Mouse (Mus musculus) retina, postnatal 1 day (tissue): Measurements from ENCODE around the gene Txndc8.
A peak's percentile ranks its signal among the peaks of the same experiment; 100 is the strongest.

Experiments used
- DNase-seq: peaks from one replicate; pipeline ENCODE4 v3.0.0-alpha.2; 2012

Gene Txndc8

DNA sequence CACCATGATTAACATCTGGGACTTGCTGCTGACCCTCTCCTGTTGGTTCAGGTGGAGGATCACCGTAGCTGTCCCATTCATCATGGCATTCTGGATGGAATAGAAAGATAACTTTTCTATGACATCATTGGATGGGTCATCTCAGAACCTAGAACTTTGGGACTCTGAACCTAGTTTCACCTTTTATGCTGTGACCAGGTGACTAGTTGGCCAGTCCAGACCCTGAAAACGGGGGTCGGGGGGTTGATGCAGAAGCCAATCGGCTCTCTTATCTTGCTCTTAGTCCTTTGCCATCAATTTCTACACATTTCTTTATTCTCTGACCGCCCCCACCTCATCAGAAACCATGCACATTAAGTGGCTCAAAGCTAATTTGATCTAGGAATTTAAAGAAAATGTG, at the start of gene Txndc8:
Gene Txndc8, minus strand, starts transcription at position 101 of the 400 bp plus-strand sequence.
- no peak for DNase-seq

DNA sequence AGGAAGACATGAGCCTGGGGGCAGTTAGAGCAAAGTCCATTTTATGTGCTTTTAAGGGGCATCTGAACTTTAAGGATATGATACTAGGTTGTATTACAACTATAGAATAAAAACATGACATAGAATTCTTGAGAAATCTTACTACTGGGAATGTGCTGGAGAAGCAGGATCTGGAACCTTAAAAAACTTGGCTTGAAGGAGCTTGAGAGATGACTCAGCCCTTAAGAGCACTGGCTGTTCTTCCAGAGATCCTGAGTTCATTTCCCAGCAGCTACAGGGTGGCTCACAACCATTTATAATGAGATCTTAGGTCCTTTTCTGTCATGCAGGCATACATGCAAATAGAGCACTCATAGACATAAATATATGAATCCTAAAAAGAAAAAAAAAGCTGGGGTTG, 46.7 kb upstream of the Txndc8 start:
- DNase-seq: no peak

DNA sequence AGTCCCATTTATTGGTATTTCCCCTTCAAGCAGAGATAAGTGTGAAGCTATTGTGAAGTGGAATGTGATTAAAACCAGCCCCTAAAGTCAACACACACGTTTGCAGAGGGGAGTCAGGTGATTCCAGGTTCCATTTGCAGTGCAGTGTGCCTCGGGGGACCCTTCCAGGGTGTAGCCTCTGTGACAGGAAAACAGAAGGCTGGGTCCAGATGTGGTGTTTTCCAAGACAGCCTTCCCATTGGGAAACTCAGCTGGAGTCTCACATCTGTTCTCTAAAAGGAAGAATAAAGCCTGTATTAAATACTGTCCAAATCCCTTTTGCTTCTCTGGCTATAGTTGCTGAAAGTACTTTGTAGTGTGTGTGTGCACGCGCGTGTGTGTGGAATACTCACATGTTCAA, 45.5 kb upstream of the Txndc8 start:
- DNase-seq: no peak

DNA sequence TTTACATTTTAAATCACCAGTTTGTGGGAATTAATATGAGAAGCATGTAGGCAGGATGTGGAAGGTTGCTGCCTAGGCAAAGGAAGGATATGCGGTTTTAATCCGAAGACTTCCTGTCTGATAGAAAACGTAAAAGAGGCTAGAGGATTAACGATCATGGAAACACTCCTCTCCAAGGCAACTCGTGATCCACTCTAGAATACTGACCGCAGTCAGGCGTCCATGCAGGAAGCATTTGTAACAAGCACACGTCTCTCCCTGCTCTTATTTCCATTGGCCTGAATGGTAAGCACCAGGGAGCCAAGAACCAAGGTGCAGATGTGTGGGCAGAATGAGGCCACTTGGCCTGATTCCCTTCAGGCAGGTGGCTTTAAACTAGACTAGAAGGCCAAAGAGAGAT, 41.8 kb upstream of the Txndc8 start:
- DNase-seq: no peak

DNA sequence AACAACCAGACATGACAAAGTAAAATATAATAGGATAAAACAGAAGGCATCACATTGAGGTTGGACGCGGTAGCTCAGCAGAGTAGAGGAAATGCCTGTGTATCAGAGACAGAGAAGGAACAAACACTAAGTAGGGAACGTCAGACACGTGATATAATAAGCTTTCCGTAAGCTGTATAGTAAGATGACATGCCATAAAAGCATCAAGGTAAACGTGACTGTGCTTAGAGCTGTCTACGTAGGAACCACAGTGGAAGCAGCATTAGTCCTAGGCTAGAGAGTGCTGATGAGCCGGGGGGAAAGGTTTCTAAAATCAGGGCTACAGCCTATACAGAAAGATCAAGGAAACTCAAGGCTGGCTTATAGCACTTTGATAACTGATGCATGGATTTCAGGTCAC, 41.4 kb upstream of the Txndc8 start:
- DNase-seq: no peak

DNA sequence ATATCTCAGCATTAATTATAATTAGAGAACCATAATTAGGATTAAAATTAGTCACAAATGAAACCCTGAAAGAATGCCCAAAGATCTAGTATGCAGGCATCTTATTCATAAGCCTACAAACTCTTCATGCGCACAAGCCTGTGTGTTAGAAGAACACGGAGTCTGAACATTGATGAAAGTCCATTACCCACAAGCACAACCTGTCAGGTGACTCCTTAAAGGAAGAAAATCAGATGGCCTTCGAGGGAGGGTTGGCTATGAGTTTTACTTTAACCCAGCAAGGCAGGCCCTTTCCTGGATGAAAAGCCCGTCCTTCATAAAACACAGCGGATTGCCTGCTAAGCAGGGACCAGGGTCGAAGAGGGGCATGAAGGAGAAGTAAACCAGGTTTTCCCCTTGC, 35.9 kb upstream of the Txndc8 start:
- DNase-seq: no peak

DNA sequence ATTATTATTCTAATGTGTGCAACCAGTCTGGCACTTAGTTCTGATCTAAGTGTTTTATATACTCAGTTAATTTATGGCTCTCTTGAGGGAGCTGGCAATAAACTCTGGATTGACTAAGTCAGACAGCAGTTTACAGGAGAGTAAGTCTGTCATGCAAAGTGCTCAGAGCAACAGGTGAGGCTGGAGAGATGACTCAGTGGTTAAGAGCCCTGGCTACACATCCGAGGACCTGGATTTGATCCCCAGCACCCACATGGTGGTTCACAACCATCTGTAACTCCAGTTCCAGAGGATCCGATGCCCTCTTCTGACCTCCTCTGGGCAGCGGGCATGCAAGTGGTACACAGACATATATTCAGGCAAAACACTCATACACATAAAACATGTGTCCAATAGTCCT, 35.4 kb upstream of the Txndc8 start:
- DNase-seq: no peak

DNA sequence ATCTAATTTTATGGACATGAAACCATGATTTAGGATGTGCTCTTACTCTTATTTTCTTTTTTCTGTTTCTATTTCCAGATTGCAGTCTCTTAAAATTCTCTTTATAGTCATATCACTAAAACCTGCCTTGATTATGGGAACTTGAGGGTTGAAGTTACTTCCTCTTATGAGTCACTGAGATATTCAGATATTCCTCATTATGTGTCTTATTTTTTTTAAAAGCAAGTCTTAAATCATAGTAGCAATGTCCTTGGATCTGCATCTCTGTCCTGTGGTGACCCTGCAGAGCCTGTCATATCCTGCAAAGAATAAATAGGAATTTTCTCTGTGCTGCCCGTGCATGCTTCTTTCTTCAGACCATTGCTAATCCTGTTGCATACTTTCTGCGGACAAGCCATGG, 31.2 kb upstream of the Txndc8 start:
- no peak for DNase-seq

DNA sequence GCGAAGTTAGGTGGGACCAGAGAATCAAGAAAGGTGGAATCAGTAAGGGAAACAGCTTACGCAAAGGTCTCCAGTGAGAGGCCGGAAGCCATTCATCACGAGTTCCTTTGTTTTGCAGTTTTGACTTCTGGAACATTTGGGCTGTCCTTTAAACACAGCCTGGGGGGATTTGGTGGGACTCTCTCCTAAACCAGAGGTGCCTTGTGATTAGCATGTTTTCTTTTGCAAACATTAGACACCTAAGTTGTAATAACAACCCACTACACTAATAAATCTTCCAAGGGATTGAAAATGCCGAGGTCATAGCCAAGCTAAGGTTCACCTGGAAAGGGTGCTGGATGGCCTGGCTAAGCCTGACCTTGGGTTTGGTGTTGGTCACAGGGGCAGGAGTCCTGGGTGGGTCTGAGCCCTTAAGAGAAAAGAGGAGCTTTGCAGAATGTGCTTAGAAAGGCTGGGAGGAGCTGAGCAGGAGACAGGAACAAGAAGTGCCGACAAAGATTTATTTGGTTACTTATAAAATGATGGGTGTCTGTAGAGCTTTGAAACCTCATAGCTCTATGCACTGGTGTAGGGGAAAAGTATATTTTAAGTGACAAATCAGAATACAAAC, 28.3 kb upstream of the Txndc8 start:
- DNase-seq: no peak

DNA sequence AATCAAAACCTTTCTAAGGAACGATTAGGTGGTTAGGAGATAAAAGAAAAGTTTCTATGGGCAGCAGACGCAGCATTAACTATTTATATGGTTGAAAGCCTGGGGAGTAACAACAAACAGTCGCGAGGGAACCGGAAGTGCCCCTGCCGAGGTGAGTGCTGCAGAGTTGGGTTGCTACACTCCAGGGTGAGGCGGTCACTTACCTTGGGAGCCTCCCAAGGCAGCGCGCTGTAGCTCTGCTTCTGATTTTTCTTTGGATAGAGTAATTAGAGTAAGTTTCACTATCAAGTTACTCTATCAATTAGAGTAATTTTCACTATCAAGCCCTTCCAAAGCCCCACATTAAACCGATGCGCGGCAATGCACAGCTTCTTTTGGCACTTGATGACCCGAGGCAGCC, 25.7 kb upstream of the Txndc8 start:
- no peak for DNase-seq

DNA sequence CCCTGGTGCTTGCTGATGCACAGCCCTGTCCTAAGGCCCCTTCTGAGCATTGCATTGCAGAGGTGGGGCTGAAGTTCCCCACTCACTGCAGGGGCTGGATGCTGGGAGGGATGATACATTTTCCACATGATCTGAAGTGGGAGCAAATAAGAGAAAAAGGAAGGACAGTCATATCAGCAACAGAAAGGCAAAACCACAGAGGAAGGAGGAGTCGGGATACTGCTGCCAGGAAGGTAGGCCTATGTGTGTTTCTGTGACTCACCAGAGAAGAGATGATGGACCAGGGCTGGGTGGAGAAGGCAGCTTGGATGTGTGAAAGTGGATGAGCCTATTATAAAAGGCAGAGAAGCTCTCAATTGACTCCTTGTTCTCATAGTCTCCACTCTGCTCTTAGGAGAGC, 23.8 kb upstream of the Txndc8 start:
- no peak for DNase-seq

DNA sequence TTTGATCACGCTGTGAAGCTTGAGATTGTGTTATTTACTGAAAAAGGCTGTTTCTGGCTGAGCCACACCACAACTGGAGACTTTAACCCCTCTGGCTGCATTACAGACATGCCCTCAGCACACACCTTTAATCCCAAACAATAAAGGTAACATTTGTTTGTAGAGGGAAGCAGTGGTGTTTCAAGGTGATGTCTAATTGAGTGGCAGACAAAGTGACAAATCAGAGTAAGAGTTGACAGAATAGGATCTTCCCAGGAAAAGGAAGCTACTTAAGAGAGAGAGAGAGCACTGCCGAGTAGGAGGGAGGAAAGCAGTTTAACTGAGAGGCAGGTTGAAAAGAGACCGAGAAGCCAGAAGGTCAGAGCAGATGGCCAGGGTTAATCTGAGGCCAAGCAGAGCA, 5.4 kb downstream of the Txndc8 start:
- DNase-seq: peak; percentile 4

DNA sequence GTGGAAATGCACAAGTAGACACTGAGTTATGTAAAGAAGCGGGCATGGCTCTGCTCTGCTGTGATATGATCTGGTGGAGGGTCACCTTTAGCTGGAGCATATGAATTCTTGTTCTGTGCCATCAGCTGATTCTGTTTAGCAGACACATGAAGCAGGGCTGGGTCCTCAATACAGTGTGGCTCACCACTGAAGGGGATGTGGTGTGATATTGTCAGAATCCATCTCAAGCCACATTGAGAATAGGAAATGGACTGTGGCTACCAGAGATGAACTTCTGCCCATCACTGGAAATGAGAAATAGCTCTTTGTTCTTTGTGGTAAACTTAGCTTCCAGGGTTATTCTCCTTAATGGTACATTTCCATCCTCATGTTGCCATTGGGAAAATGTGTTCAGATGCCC, 17.5 kb downstream of the Txndc8 start:
- no peak for DNase-seq

DNA sequence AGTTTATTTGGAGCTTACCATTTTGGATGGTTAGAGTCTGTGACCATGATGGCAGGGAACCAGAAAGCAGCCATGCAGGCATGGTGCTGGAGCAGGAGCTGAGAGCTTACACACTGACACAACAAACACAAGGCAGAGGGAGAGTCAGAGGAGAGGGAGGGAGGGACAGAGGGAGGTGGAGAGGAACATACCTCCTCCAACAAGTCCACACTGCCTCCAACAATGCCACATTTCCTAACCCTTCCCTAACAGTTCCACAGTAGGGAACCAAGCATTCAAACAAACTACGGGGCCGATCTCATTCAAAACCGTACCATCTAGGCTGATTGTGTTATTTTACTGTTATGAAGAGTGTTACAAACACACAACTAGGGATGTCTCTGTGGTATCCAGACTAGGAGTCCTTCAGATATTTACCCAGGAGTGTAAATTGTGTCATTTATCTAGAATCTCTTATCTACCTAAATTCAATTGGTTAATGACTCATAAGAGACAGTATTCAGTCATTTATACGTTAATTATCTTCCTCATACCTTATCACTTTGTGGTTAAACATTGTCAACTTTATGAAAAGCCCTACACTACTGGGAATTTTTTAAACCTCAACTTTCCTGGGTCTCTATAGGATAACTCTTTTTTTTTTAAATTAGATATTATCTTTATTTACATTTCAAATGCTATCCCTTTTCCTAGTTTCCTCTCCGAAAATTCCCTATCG, 34.4 kb downstream of the Txndc8 start:
- no peak for DNase-seq

DNA sequence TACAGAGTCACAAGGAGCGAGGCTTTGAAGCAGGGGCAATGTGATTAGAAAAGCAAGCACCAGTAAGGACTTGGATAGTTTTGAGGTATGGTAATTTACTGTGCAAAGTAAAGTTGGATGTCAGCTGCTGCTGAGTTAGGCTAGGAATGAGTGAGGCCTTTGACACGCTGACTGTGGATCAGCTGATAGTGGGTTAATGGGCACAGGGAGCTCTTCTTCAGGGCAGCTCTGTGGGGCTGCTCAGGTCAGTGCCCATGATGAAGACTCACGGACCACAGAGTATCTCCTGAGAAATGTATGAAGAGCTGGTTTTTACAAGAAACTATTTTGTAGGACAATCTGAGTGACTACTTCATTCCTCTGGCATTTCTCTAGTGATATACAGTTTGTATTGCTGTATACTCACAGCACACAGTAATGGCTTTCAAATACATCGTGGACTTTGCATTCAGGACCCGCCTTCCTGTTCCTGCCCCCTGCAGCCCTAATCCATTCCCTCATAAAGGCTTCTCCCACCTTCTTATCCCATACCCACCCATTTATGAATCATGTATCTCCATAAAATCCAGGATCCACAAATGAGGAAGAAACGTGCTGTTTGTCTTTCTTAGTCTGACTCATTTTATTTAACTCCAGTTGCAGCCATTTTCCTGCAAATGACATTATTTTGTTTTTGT, 35.2 kb downstream of the Txndc8 start:
- no peak for DNase-seq

DNA sequence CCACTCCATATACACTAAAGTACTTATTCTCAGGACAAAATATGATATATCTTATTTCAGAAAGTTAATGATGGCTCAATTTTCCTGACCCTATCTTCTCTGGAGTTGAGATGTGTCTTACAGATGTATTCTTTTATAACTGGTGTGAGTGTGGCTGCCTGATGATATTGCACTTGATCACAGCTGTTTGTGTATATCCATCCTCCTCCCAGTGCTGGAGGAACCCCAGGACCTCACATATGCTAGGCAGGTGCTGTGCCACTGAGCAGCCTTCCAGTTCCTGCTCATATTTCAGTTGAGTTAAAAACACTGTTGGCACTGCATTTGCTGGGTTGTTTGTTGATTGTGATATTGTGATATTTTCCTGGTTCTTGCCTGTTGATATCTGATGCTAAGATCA, 38.6 kb downstream of the Txndc8 start:
- no peak for DNase-seq

DNA sequence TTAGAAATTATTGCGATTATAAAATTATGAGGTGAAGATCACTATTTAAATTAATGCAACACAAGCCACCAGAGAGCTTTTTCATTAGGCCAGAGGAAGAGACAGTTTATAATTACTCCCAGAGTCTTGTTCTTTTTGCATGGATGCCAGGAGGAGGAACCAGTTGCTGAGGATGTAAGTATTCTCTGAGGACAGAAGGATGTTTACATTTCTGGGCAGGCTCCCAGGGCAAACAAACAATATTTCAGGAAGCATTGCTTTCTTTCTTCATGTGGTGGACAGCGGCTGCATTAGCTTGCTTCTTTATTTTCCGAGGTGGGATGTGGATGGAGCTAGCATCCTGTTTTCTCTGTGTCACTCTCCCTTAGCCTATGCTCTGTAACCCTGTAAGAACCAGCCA, 41.7 kb downstream of the Txndc8 start:
- DNase-seq: no peak

DNA sequence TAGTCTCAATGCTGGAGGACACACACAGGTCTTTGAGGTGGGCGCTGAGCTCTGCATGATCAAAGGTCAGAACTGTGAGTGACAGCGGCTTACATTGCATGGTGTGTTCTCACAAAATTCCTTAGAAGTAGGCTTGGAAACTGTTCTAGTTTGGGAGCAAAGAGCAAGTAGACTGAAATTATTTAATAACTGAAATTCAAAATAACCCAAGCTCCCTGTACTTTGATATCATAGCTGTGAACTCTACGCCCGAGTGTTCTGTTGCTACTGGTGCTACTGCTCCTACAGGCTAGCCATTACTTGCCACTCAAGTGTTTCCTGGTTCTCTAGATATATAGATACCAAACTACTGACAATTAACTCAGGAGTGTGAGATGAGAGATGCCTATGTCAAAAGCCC, 43.4 kb downstream of the Txndc8 start:
- DNase-seq: no peak

DNA sequence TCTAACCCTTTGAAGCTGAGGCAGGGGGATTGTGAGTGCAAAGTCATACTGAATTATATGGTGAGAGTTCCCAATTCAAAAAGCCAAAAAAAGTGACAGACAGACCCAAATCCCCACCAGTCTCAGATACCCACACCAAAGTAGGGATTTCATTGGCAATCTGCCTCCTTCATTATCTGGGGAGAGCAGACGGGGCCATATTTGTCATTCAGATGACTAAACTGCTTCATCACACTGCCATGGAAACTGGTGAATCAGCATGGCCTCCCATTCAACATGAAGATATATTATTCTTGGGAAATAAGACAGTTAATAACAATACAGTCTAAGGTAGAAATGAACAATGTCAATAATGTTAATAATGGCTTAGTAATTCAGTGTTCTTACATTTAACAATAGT, 44.8 kb downstream of the Txndc8 start:
- no peak for DNase-seq

DNA sequence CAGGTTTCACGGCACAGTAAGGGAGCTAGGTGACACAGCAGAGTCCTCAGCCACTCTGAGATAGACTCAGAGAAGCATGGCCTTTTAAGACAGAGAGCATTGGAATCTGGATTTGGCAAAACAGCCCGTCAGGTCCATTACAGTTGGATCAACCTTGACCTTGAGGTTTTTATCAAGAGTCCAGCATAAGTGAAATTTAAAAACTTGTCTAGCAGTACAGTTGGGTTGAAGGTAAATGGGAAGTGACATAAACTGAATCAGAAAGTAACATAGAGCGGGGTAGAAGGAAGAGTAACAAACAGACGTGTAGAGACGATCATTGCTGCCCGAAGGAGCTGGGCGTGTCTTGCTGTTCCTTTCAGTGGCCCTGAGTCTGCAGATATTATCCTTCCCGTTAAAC, 49.9 kb downstream of the Txndc8 start:
- no peak for DNase-seq

DNA sequence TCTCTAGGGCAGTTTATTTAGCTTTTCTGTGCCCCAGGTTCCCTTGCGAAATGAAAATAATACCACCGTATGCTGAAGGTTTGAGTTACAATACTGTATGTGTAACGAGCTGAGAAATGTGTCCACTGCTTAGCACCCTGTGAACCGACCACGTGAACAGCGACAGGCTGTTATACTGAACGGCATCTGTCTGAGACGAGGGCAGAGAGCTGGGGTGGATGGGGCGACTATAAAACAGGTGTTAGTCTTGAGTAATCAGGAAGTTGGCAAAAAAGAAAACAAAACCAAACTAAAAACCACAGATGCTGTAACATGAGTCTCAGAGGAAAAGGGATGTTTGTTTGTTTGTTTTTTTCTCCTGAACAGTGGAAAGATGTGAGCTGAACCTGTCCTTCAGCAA, 50.8 kb downstream of the Txndc8 start:
- DNase-seq: no peak

DNA sequence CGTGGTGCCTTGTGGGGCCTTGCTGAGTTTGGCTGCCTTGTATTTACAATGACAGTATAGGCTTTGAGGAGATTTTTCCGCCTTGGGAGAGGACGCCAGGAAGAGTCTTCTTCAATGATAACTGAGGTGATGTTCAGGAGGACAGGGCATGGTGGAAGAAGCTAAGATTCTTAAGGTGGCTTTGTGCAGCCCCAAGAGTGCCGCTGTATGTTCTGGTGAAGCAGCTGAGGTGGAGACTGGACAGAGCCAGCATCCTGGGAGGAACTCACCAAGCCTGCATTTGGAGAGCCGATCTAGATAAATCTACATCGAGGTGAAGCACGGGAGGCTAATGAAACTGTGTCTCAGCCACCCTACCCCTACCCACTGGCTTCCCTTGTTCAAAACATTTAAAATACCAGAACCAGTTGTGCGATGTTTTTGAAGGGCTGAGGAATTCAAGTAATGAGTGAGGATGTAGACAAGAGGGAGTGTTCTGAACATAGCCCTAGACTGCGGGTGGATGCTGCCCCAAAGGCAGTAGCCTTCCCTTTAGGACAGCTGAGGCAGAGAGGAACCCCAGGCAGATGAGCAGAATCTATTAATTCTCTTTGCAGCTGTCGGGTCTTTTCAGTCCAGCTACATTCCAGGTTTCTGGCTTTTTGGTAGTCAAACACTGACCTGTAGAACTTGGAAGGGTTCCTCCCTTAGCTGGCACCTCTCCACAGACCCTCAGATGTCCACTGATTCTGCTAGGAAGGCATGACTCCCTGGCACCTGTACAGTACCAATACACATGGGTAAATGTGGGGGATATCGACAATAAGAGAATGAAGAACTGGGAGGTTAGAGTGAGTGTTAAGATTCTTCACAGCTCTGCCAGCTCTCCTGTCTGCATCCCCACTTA, 51.5 kb downstream of the Txndc8 start:
- no peak for DNase-seq
